Mouse (Mus musculus) lung, postnatal 0 days (tissue): ENCODE results near the gene Mtch2. TPM values are rescaled to one million over a fixed set of nuclear protein-coding genes. Genes with fewer than 3 reads are reported as not detected.

Experiments
- ATAC-seq: fragments of 200-750 bp; cut with Nextera tagmentation; 2 replicates; pipeline ENCODE4 v1.8.0; 2017; ENCODE audit warnings: moderate library complexity
- DNase-seq: peaks from one replicate; pipeline ENCODE4 v3.0.0-alpha.2; 2016; ENCODE audit warnings: low spot score
- H3K27ac ChIP-seq: fragments of 300-500 bp; sonication (generic); 2 replicates; pipeline ENCODE4 v1.5.1; 2014; ENCODE audit warnings: antibody characterized with exemption, mild to moderate bottlenecking, low read length, mixed read lengths
- H3K27me3 ChIP-seq: fragments of 300-500 bp; sonication (generic); replicated peaks from 2 replicates; pipeline ENCODE4 v1.6.1; 2014; ENCODE audit warnings: low read length, mixed read lengths; ENCODE audit not compliant: insufficient read depth
- H3K36me3 ChIP-seq: fragments of 300-500 bp; sonication (generic); 2 replicates; pipeline ENCODE4 v1.6.1; 2014; ENCODE audit warnings: low read length, mixed read lengths; ENCODE audit not compliant: insufficient read depth
- H3K4me1 ChIP-seq: fragments of 300-500 bp; sonication (generic); 2 replicates; pipeline ENCODE4 v1.6.1; 2014; ENCODE audit warnings: antibody characterized with exemption, low read depth, low read length, mixed read lengths; ENCODE audit not compliant: insufficient read depth
- H3K4me2 ChIP-seq: fragments of 300-500 bp; sonication (generic); replicated peaks from 2 replicates; pipeline ENCODE4 v1.6.1; 2014; ENCODE audit warnings: low read depth, mild to moderate bottlenecking, low read length, moderate library complexity, mixed read lengths
- H3K4me3 ChIP-seq: fragments of 300-500 bp; sonication (generic); 2 replicates; pipeline ENCODE4 v1.5.1; 2014; ENCODE audit warnings: low read depth, low read length
- H3K9ac ChIP-seq: fragments of 300-500 bp; sonication (generic); replicated peaks from 2 replicates; pipeline ENCODE4 v1.6.1; 2014; ENCODE audit warnings: low read depth, mild to moderate bottlenecking
- H3K9me3 ChIP-seq: fragments of 300-500 bp; sonication (generic); 2 replicates; pipeline ENCODE4 v1.6.1; 2016; ENCODE audit warnings: low read length, mixed read lengths
- CTCF ChIP-seq: IDR thresholded peaks from 2 replicates; pipeline ENCODE4 v1.5.1; 2016; ENCODE audit warnings: antibody characterized with exemption, mild to moderate bottlenecking
- EP300 ChIP-seq: IDR thresholded peaks from 2 replicates; pipeline ENCODE4 v1.6.1; 2016; ENCODE audit warnings: antibody characterized with exemption, mild to moderate bottlenecking, control low read depth
- WGBS: fragments of 180-500 bp; shearing (Covaris S2); extraction: QIAGEN DNeasy Blood & Tissue Kit; methylation state at CpG from one replicate; pipeline ENCODE4 v1.1.7; 2014; 5-methylcytosine and 5-hydroxymethylcytosine counted together
- polyA plus RNA-seq: library from polyadenylated mRNA; unstranded; fragments of >200 nt; fragmentation: Nextera tagmentation; extraction: Ambion mirVana; gene quantifications from 2 replicates; pipeline ENCODE4 v1.2.1, GENCODE M21; 2015

The Mtch2 gene
- polyA plus RNA-seq, 1 experiment from 2014 or later: 200 TPM

GRCm38 (mm10) chr2:90871180-90871961 lies 24.4 kb downstream of the Mtch2 start:
- H3K27me3 ChIP-seq: no peaks in the 10 kb centered on the region
- DNase-seq: peak; percentile 78
- TF ChIP-seq CTCF (no peak; the same call in 1 of the 2 replicates), EP300 (no peak)
- no peaks in the 10 kb centered on the region for H3K36me3 ChIP-seq
- no peaks in the 10 kb centered on the region for H3K9me3 ChIP-seq
- H3K4me2 ChIP-seq: no peak overlapping the region
- H3K27ac ChIP-seq: peak overlapping the region; percentile 59; the same call in 1 of the 2 replicates
- no peak overlapping the region for H3K9ac ChIP-seq
- ATAC-seq: peak; percentile 67
- WGBS: 46% methylated on average over 8 of the region's 8 CpGs
- H3K4me1 ChIP-seq: no peaks in the 10 kb centered on the region
- H3K4me3 ChIP-seq: no peak overlapping the region

DNA sequence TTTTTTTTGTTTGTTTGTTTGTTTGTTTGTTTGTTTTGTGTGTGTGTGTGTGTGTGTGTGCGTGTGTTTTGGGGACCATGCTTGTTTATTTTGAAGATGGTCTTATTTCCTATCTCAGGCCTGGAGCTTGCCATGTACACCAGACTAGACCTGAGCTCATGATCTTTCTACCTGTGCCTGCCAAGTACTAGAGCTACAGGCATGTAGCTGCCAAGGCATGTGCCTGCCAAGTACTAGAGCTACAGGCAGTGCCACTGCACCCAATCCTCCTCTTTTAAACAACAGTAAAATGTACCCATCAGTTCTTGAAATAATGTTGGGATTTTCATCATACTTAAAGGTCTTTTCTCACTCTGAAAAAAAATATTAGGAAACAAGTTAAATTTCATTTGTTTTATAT lies 27.1 kb downstream of the Mtch2 start:
- no peaks in the 10 kb centered on the region for H3K9me3 ChIP-seq
- ATAC-seq (no peak), DNase-seq (no peak)
- TF ChIP-seq CTCF (no peak), EP300 (no peak)
- H3K27me3 ChIP-seq: no peaks in the 10 kb centered on the region
- H3K4me3 ChIP-seq: no peak overlapping the region
- no peaks in the 10 kb centered on the region for H3K36me3 ChIP-seq
- no peak overlapping the region for H3K27ac ChIP-seq
- 69% methylated on average over 1 of the region's 1 CpGs for WGBS
- H3K4me1 ChIP-seq: no peaks in the 10 kb centered on the region
- H3K9ac ChIP-seq: no peak overlapping the region
- no peak overlapping the region for H3K4me2 ChIP-seq

GRCm38 (mm10) chr2:90875239-90875638 lies 28.3 kb downstream of the Mtch2 start:
- DNase-seq (no peak), ATAC-seq (no peak)
- H3K36me3 ChIP-seq: no peaks in the 10 kb centered on the region
- WGBS: 32% methylated on average over 2 of the region's 2 CpGs
- no peak overlapping the region for H3K27ac ChIP-seq
- no peak overlapping the region for H3K4me2 ChIP-seq
- H3K9ac ChIP-seq: no peak overlapping the region
- no peaks in the 10 kb centered on the region for H3K27me3 ChIP-seq
- H3K4me1 ChIP-seq: no peaks in the 10 kb centered on the region
- no peaks in the 10 kb centered on the region for H3K9me3 ChIP-seq
- no peak for TF ChIP-seq EP300
- no peak for TF ChIP-seq CTCF
- H3K4me3 ChIP-seq: no peak overlapping the region

DNA sequence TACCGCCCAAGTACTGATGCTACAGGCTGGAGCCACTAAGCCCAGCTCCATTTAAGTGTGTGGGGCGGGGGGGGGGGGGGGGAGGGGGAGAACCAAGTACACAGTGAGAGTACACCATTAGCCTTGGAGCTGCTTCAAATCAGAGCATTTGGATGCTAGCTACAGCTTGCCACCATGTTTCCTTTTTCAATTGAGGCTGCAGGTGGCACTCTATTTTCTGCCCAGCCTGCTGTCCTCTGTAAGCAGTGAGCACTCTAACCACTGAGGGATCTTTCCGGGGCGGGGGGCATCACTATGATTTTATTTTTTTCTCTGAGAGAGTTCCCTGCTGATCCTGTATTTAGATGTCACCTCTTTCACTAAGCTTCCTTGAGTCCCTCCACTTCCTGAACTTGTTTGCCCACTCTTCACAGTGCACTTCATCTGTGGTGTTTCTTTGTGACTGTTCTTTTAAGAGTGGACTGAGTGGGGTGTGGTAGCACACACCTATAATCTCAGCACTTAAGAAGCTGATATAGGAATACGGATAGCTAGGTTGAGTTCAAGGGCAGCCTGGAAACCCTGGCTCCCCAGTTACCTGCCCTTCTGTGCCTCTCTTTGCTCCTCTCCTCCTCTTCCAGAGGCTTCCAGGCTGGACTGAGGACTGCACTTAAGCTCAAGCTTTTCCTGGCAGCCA lies 30.8 kb downstream of the Mtch2 start:
- Histone ChIP-seq H3K36me3 (no peaks in the 10 kb centered on the region), H3K4me1 (no peaks in the 10 kb centered on the region), H3K4me2 (no peak overlapping the region), H3K27ac (no peak overlapping the region), H3K27me3 (no peaks in the 10 kb centered on the region), H3K4me3 (no peak overlapping the region), H3K9ac (no peak overlapping the region), H3K9me3 (no peaks in the 10 kb centered on the region)
- ATAC-seq: peak; percentile 78
- no peak for TF ChIP-seq EP300
- no peak for TF ChIP-seq CTCF
- WGBS: 40% methylated on average over 5 of the region's 5 CpGs
- DNase-seq: peak; percentile 60

- no peaks in the 10 kb centered on the region for H3K4me1 ChIP-seq
- no peak overlapping the region for H3K4me3 ChIP-seq
- DNase-seq (no peak), ATAC-seq (no peak)
- no peak overlapping the region for H3K27ac ChIP-seq
- no peaks in the 10 kb centered on the region for H3K36me3 ChIP-seq
- no peak for TF ChIP-seq CTCF
- TF ChIP-seq EP300: no peak
- H3K9me3 ChIP-seq: no peaks in the 10 kb centered on the region
- no peaks in the 10 kb centered on the region for H3K27me3 ChIP-seq
- no peak overlapping the region for H3K9ac ChIP-seq
- no peak overlapping the region for H3K4me2 ChIP-seq
These were observed 32.5 kb downstream of the Mtch2 start for GRCm38 (mm10) chr2:90879419-90879818.

DNA sequence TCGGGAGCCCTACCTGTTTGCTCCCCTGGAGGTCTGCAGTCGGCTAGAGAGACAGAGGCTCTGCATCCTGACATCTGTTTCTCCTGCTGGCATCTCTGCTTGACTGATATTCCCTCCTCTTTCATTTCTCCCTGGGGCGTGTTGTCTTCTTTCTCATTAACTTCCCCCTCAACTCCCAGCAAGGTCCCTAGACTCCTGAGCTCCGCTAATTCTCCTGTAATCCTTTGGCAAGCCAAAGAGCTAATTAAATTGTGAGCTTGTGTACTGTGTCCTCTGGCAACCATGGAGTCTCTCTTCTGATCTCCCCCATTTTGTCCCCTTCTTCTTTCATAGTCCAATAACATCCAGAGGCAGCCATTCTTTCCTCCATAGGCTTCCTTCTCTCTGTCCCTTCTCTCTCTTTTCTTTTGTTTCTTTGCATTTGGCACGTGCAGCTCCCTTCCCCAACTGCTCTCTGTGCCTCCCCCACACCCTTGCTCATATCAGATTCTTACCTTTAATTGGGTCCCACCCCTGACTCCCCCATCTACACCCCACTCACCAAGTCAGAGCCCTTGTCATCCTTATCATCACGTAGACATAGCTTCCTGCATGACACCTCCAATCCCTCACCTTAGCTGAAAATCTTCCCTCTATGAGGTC lies 33.3 kb downstream of the Mtch2 start:
- no peak for ATAC-seq
- WGBS: 39% methylated on average over 6 of the region's 6 CpGs
- no peak for DNase-seq
- Histone ChIP-seq H3K36me3 (no peaks in the 10 kb centered on the region), H3K9me3 (no peaks in the 10 kb centered on the region), H3K9ac (no peak overlapping the region), H3K27me3 (no peaks in the 10 kb centered on the region), H3K4me3 (no peak overlapping the region), H3K4me1 (no peaks in the 10 kb centered on the region), H3K27ac (no peak overlapping the region), H3K4me2 (no peak overlapping the region)
- TF ChIP-seq CTCF: no peak
- TF ChIP-seq EP300: no peak
